Mouse (Mus musculus): ENCODE results near the gene Bcl2a1b.
"Not testable (repeated sequence)": the region's sequence is repeated elsewhere in the genome, so short reads cannot be mapped to it uniquely, and the experiment has no call there.

- not testable (repeated sequence) for TF ChIP-seq CTCF (IDR thresholded peaks at IDR 0.05; ENCODE audit: extremely low read depth, insufficient read length, insufficient replicate concordance, low read depth, low read length); POLR2A (IDR thresholded peaks at IDR 0.05; ENCODE audit: low read depth, low read length)
These were observed 12.3 kb downstream of the Bcl2a1b start for GRCm38 (mm10) chr9:89211065-89211858.

All from small intestine, adult 2 months (tissue).